Mouse (Mus musculus): ENCODE measurements around the gene Spin1. TPM values are rescaled to one million over a fixed set of nuclear protein-coding genes. Genes with fewer than 3 reads are reported as not detected.
A peak's percentile ranks its signal among the peaks of the same experiment; 100 is the strongest.

The Spin1 gene
- total RNA-seq (2014; rRNA removed) = 214 and 241 TPM in 2 replicates
- polyA plus RNA-seq (2015; fragmentation: Nextera tagmentation; extraction: Ambion mirVana) = 154 and 158 TPM in 2 replicates

DNA sequence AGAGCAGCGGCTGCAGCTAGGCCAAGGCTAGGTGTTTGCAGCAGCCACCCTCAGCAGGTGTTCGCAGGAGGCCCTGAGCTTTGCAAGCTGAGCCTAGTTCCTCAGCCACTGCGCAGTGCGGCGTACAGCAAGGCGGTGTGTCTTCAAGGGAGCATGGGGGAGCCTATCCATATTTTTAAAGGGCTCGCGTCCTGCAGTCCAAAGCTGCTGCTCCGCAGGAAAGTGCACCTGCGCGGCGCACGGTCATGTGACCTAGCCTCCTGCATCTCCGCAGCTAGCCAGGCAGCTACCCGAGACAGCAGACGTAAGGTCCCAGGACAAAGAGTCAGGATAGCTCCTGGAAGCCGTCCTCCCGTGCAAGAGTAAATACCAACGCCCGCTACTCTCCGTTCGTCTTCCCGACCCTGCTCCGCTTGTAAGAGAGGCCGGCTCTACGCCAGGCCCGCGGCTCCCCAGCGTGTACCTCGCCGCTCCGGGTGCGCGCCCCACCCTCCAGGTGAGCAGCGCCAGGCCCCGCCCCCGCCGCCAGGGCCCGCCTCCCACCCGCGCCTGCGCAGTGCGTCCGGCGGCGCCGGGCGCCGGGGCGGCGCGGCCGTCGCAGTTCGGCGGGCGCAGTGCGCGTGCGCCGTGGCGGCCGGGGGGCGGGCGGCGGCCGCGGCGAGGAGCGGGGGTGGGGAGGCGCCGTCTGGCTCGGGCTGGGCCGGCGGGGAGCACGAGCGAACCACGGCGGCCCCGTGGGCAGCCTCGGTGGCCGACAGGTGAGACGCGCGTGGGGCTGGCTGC is at the start of gene Spin1:
Gene Spin1 (plus strand): TSS at position 648 of the 783 bp plus-strand sequence.
- H3K36me3 ChIP-seq (ENCODE audit: insufficient read depth, low read length) = no peaks in the 10 kb centered on the region
- peak; percentile 90 for ATAC-seq (ENCODE audit: low FRiP score)
- under 1% methylated on average over 63 of the region's 85 CpGs for whole genome bisulfite sequencing
- no peaks in the 10 kb centered on the region for H3K27me3 ChIP-seq (ENCODE audit: insufficient read depth, low read length)
- peak within 1 kb of the TSS; percentile 84 for H3K4me3 ChIP-seq (ENCODE audit: low read depth, low read length)
- peaks cover 3% of the 10 kb centered on the region; the same call in 1 of the 2 replicates for H3K4me1 ChIP-seq (ENCODE audit: insufficient read depth, low read length)
- peak within 1 kb of the TSS; percentile 100 for H3K9ac ChIP-seq (replicated peaks; ENCODE audit: low read length, poor library complexity, severe bottlenecking)
- H3K4me2 ChIP-seq (ENCODE audit: low read depth, low read length, poor library complexity, severe bottlenecking) = peak within 1 kb of the TSS; percentile 79
- peak within 1 kb of the TSS; percentile 97 for H3K27ac ChIP-seq (ENCODE audit: low read depth, low read length)
- TF ChIP-seq CTCF (IDR thresholded peaks at IDR 0.05) = peak; percentile 6; the same call in 1 of the 2 replicates
- DNase-seq (ENCODE audit: low spot score) = peak; percentile 84
- no peaks in the 10 kb centered on the region for H3K9me3 ChIP-seq (ENCODE audit: low read length)

DNA sequence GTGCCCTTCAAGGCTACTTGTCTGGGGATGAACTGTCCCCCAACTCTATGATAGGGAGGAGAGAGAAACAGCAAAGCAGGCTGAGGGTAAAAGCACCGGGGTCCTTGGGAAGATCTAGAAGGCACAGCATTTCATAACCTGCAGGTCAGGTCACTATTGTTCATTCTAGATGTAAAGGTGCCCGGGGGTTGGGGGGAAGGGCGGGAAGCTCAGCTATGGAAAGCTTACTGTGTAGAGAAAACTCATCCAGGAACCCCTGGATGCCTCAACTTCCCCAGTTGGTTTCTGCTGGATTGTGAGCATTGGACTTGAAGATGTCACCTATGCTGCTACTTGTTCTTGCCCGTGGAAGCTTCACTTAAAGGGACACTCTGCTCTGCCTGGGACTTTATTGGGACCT is 49.7 kb upstream of the Spin1 start:
- H3K9me3 ChIP-seq (ENCODE audit: low read length) = no peaks in the 10 kb centered on the region
- WGBS = 85% methylated on average over 4 of the region's 4 CpGs
- no peak for DNase-seq (ENCODE audit: low spot score)
- TF ChIP-seq CTCF (IDR thresholded peaks at IDR 0.05) = no peak
- H3K4me2 ChIP-seq (ENCODE audit: low read depth, low read length, poor library complexity, severe bottlenecking) = no peak overlapping the region
- H3K4me3 ChIP-seq (ENCODE audit: low read depth, low read length) = no peak overlapping the region
- H3K27me3 ChIP-seq (ENCODE audit: insufficient read depth, low read length) = no peaks in the 10 kb centered on the region
- no peaks in the 10 kb centered on the region for H3K36me3 ChIP-seq (ENCODE audit: insufficient read depth, low read length)
- ATAC-seq (ENCODE audit: low FRiP score) = no peak
- no peaks in the 10 kb centered on the region for H3K4me1 ChIP-seq (ENCODE audit: insufficient read depth, low read length)
- no peak overlapping the region for H3K9ac ChIP-seq (replicated peaks; ENCODE audit: low read length, poor library complexity, severe bottlenecking)
- H3K27ac ChIP-seq (ENCODE audit: low read depth, low read length) = no peak overlapping the region

DNA sequence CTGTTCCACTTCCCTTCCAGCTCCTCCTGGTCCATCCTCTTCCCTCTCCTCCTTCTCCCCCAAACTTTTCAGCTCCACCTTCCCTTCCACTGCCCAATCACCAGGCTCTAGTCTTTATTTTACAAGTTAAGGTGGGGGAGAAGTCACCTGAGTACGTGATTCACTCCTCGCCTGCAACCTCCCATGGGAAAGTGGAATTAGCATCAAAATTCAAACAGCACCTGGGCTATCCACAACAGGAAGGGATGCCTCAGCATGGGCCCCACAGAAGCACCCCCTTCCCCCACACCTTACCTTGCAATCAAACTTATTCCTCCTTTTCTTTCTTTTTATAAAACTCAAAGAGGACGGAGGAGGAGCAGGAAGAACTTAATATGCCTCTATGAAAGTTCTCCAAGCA is 48.3 kb upstream of the Spin1 start:
- WGBS = 76% methylated on average over 3 of the region's 3 CpGs
- no peak for TF ChIP-seq CTCF (IDR thresholded peaks at IDR 0.05)
- Histone ChIP-seq H3K36me3 (ENCODE audit: insufficient read depth, low read length) (no peaks in the 10 kb centered on the region), H3K27ac (ENCODE audit: low read depth, low read length) (no peak overlapping the region), H3K4me2 (ENCODE audit: low read depth, low read length, poor library complexity, severe bottlenecking) (no peak overlapping the region), H3K9ac (replicated peaks; ENCODE audit: low read length, poor library complexity, severe bottlenecking) (no peak overlapping the region), H3K4me1 (ENCODE audit: insufficient read depth, low read length) (no peaks in the 10 kb centered on the region), H3K4me3 (ENCODE audit: low read depth, low read length) (no peak overlapping the region), H3K27me3 (ENCODE audit: insufficient read depth, low read length) (no peaks in the 10 kb centered on the region), H3K9me3 (ENCODE audit: low read length) (no peaks in the 10 kb centered on the region)
- DNase-seq (ENCODE audit: low spot score) = no peak
- ATAC-seq (ENCODE audit: low FRiP score) = no peak

DNA sequence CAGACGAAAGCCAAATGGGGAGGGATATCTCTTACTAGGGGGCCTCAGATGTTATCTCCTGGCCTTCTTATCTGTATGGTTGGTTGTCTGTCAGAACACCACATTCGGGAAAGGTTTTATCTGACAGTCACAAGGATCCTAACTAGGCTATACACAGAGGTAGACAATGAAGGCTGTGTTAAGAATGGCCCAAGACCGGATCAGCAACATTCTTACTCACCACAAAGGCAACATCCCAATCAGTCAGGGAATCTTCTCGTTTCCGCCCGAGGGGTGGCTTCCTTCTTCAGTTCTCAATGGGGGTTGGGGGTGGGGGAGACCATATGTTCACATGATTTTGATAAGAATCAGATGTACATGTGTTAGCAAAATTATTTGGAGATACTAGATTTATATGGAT is 37.7 kb upstream of the Spin1 start:
- Histone ChIP-seq H3K9me3 (ENCODE audit: low read length) (no peaks in the 10 kb centered on the region), H3K4me2 (ENCODE audit: low read depth, low read length, poor library complexity, severe bottlenecking) (no peak overlapping the region), H3K27me3 (ENCODE audit: insufficient read depth, low read length) (no peaks in the 10 kb centered on the region), H3K36me3 (ENCODE audit: insufficient read depth, low read length) (no peaks in the 10 kb centered on the region), H3K4me3 (ENCODE audit: low read depth, low read length) (no peak overlapping the region), H3K4me1 (ENCODE audit: insufficient read depth, low read length) (no peaks in the 10 kb centered on the region), H3K27ac (ENCODE audit: low read depth, low read length) (no peak overlapping the region), H3K9ac (replicated peaks; ENCODE audit: low read length, poor library complexity, severe bottlenecking) (no peak overlapping the region)
- TF ChIP-seq CTCF (IDR thresholded peaks at IDR 0.05) = no peak
- DNase-seq (ENCODE audit: low spot score) = no peak
- ATAC-seq (ENCODE audit: low FRiP score) = no peak
- WGBS = 84% methylated on average over 6 of the region's 6 CpGs

DNA sequence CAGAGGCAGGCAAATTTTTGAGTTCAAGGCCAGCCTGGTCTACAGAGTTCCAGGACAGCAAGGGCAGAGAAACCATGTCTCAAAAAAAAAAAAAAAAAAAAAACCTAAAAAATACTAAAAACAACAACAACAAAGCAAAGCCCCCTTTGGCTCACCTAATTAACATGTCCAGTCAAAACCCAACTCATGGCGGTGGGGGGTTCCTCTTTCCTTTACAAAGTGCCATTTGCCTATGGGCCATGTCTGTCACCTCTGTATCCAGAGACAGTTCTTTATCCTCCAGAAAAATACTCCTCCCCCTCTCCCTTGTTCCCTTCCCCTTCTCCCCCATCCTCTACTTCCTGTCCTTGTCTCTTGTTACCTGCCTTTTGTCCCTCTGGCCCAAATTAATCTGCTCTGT is 37.0 kb upstream of the Spin1 start:
- Histone ChIP-seq H3K27ac (ENCODE audit: low read depth, low read length) (no peak overlapping the region), H3K4me3 (ENCODE audit: low read depth, low read length) (no peak overlapping the region), H3K27me3 (ENCODE audit: insufficient read depth, low read length) (no peaks in the 10 kb centered on the region), H3K36me3 (ENCODE audit: insufficient read depth, low read length) (no peaks in the 10 kb centered on the region), H3K4me1 (ENCODE audit: insufficient read depth, low read length) (no peaks in the 10 kb centered on the region), H3K9ac (replicated peaks; ENCODE audit: low read length, poor library complexity, severe bottlenecking) (no peak overlapping the region), H3K9me3 (ENCODE audit: low read length) (no peaks in the 10 kb centered on the region), H3K4me2 (ENCODE audit: low read depth, low read length, poor library complexity, severe bottlenecking) (no peak overlapping the region)
- 94% methylated on average over 1 of the region's 1 CpGs for WGBS
- ATAC-seq (ENCODE audit: low FRiP score) (no peak), DNase-seq (ENCODE audit: low spot score) (no peak)
- TF ChIP-seq CTCF (IDR thresholded peaks at IDR 0.05) = no peak

DNA sequence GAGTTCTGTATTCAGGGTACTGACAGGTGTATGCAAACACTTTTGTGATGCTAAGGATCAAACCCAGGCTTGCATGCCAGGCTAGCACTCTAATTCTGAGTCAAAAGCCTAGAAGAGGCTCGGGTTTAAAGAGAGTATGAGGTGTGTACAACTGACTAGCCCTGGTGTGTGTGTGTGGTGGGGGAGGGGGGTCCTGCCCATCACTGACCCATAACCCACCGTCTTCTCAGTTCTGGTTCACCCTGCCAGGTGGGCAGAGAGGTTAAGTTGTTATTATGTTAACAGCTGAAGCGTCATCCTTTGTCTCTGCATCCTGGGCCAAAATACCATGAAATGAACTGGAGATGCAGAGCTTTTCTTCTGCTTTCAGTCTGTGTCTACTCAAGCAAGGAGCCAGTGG is 36.3 kb upstream of the Spin1 start:
- no peak overlapping the region for H3K9ac ChIP-seq (replicated peaks; ENCODE audit: low read length, poor library complexity, severe bottlenecking)

More for the DNA sequence above, 36.3 kb upstream of the Spin1 start:
- H3K27ac ChIP-seq (ENCODE audit: low read depth, low read length) = no peak overlapping the region
- H3K4me3 ChIP-seq (ENCODE audit: low read depth, low read length) = no peak overlapping the region
- no peak for DNase-seq (ENCODE audit: low spot score)
- 55% methylated on average over 3 of the region's 3 CpGs for WGBS
- H3K36me3 ChIP-seq (ENCODE audit: insufficient read depth, low read length) = no peaks in the 10 kb centered on the region
- no peaks in the 10 kb centered on the region for H3K27me3 ChIP-seq (ENCODE audit: insufficient read depth, low read length)
- H3K4me1 ChIP-seq (ENCODE audit: insufficient read depth, low read length) = no peaks in the 10 kb centered on the region
- no peak for ATAC-seq (ENCODE audit: low FRiP score)
- no peaks in the 10 kb centered on the region for H3K9me3 ChIP-seq (ENCODE audit: low read length)
- TF ChIP-seq CTCF (IDR thresholded peaks at IDR 0.05) = no peak
- H3K4me2 ChIP-seq (ENCODE audit: low read depth, low read length, poor library complexity, severe bottlenecking) = no peak overlapping the region

Data from midbrain, postnatal 0 days (tissue).